7 mouse cellular contexts compared by ENCODE assay signal in genomic region chr16:49854931-49855835, GRCm38 (mm10). TPM values are rescaled to one million over a fixed set of nuclear protein-coding genes. Genes with fewer than 3 reads are reported as not detected.
DNase-seq lines count a peak whose midpoint lies in the region; ATAC-seq lines count a peak whose summit lies in the region.

No protein-coding gene starts in this region.

- intact Hi-C loops in gastrocnemius, postnatal 36 days (cut with DNase I) = loop anchor here (10.0 kb wide), 1 partner anchor 150 kb away; no protein-coding TSS in a partner anchor
- intact Hi-C loops in left cerebral cortex, postnatal 25 days (cut with DNase I) = loop anchor here (2.0 to 5.0 kb wide), 4 partner anchors 46 to 353 kb away; no protein-coding TSS in a partner anchor

- peak overlapping the region; percentile 75 for H3K4me2 ChIP-seq in intestine, embryonic 15.5 days (replicated peaks)

- peak overlapping the region; percentile 88 for H3K4me3 ChIP-seq in intestine, embryonic 15.5 days (replicated peaks)
- H3K4me3 ChIP-seq in midbrain, embryonic 10.5 days = peak overlapping the region; percentile 89

- no peaks in the 10 kb centered on the region for H3K27me3 ChIP-seq in intestine, embryonic 15.5 days (replicated peaks)
- no peaks in the 10 kb centered on the region for H3K27me3 ChIP-seq in midbrain, embryonic 10.5 days (ENCODE audit: low read depth, poor library complexity, severe bottlenecking)

- peaks cover 5% of the 10 kb centered on the region; the same call in 1 of the 2 replicates for H3K4me1 ChIP-seq in intestine, embryonic 15.5 days (replicated peaks)
- H3K4me1 ChIP-seq in midbrain, embryonic 10.5 days = peaks cover 34% of the 10 kb centered on the region

- H3K36me3 ChIP-seq in intestine, embryonic 15.5 days = no peaks in the 10 kb centered on the region
- H3K36me3 ChIP-seq in midbrain, embryonic 10.5 days = peaks cover 7% of the 10 kb centered on the region

- H3K27ac ChIP-seq in intestine, embryonic 15.5 days = peak overlapping the region; percentile 100
- H3K27ac ChIP-seq in midbrain, embryonic 10.5 days (replicated peaks) = peak overlapping the region; percentile 98

- DNase-seq in adrenal gland, adult (ENCODE audit: inconsistent age in 2 of 2, low spot score in 1 of 2) = peak; percentile 95 to 97
- DNase-seq in embryo, embryonic 11.5 days (ENCODE audit: low read depth, low spot score) = peak; percentile 79
- peak; percentile 89 to 90 for DNase-seq in gastrocnemius, postnatal 36 days
- peak; percentile 90 to 93 for DNase-seq in left cerebral cortex, postnatal 25 days (ENCODE audit: low spot score in 2 of 2)
- peak; percentile 88 for DNase-seq in midbrain, embryonic 10.5 days (ENCODE audit: low spot score)
- DNase-seq in right cerebral cortex, postnatal 4 days = peak; percentile 91

- WGBS in intestine, embryonic 15.5 days = under 1% methylated on average over 65 of the region's 74 CpGs
- 1% methylated on average over 64 of the region's 74 CpGs for WGBS in midbrain, embryonic 10.5 days

- H3K9me3 ChIP-seq in intestine, embryonic 15.5 days = no peaks in the 10 kb centered on the region
- H3K9me3 ChIP-seq in midbrain, embryonic 10.5 days (replicated peaks) = no peaks in the 10 kb centered on the region

- ATAC-seq in intestine, embryonic 15.5 days = peak; percentile 97

- peak overlapping the region; percentile 95 for H3K9ac ChIP-seq in intestine, embryonic 15.5 days

RNA-seq across cellular contexts. Expression of gene Cd47, which starts 54.9 kb away (rescaled TPM):
- total RNA-seq in gastrocnemius, postnatal 36 days (2021) = 10 to 100 TPM; 25.5 to 26.8 TPM
- polyA plus RNA-seq in intestine, embryonic 15.5 days (2015; fragmentation: Nextera tagmentation; extraction: Ambion mirVana) = 79.0 and 85.0 TPM in 2 replicates
- total RNA-seq in left cerebral cortex, postnatal 25 days (2021) = 100 to 1,000 TPM; 238 to 249 TPM
- polyA plus RNA-seq in midbrain, embryonic 10.5 days (2016; fragmentation: Nextera tagmentation; extraction: Ambion mirVana) = 38.4 and 46.3 TPM in 2 replicates

Comparison
In these comparisons a context has a peak if more than half of its experiments do, and no peak if none do; other contexts are left out.
1. Peak in every context shown above with its lines: DNase-seq, ATAC-seq, H3K4me3 ChIP-seq and H3K27ac ChIP-seq.
2. RNA of gene Cd47, which starts 54.9 kb away (total RNA-seq): 238 to 249 TPM in left cerebral cortex, postnatal 25 days; 25.5 to 26.8 TPM in gastrocnemius, postnatal 36 days; every median in the first group is over 4 times any median in the second.